Mouse (Mus musculus): ENCODE data around the gene Lrrc49. TPM values are rescaled to one million over a fixed set of nuclear protein-coding genes. Genes with fewer than 3 reads are reported as not detected.

Gene Lrrc49
- polyA plus RNA-seq, 1 experiment from 2014 or later: 9.6 TPM

- no peaks in the 10 kb centered on the region for H3K27me3 ChIP-seq (ENCODE audit: control insufficient read depth, insufficient read depth, low read length)
- H3K4me1 ChIP-seq (ENCODE audit: control insufficient read depth, insufficient read depth, low read length): 0 out of 2 replicates have a peak, but pooled peaks cover 2% of the 10 kb centered on the region
- no peak overlapping the region for H3K4me3 ChIP-seq (ENCODE audit: low read length)
- H3K4me2 ChIP-seq (ENCODE audit: low read depth, low read length): no peak overlapping the region
- WGBS: 66% methylated on average over 7 of the region's 7 CpGs
- no peak for ATAC-seq (replicated peaks; ENCODE audit: extremely low read depth, insufficient read depth, low FRiP score)
- H3K9ac ChIP-seq (ENCODE audit: low read length): no peak overlapping the region
- H3K9me3 ChIP-seq (replicated peaks; ENCODE audit: control insufficient read depth, low read length): no peaks in the 10 kb centered on the region
- H3K36me3 ChIP-seq (ENCODE audit: control insufficient read depth, insufficient read depth): peaks cover 5% of the 10 kb centered on the region; the same call in 1 of the 2 replicates
- H3K27ac ChIP-seq (ENCODE audit: low read length): no peak overlapping the region
These were observed 92.6 kb downstream of the Lrrc49 start for GRCm38 (mm10) chr9:60595406-60595805.

- ATAC-seq (replicated peaks; ENCODE audit: extremely low read depth, insufficient read depth, low FRiP score): no peak
- 72% methylated on average over 6 of the region's 6 CpGs for WGBS
- H3K27ac ChIP-seq (ENCODE audit: low read length): no peak overlapping the region
These were observed 95.0 kb downstream of the Lrrc49 start for GRCm38 (mm10) chr9:60592974-60593373.

GRCm38 (mm10) chr9:60592363-60592762 lies 95.6 kb downstream of the Lrrc49 start:
- no peaks in the 10 kb centered on the region for H3K27me3 ChIP-seq (ENCODE audit: control insufficient read depth, insufficient read depth, low read length)
- no peak overlapping the region for H3K4me3 ChIP-seq (ENCODE audit: low read length)
- H3K36me3 ChIP-seq (ENCODE audit: control insufficient read depth, insufficient read depth): peaks cover 5% of the 10 kb centered on the region; the same call in 1 of the 2 replicates
- H3K9me3 ChIP-seq (replicated peaks; ENCODE audit: control insufficient read depth, low read length): no peaks in the 10 kb centered on the region
- H3K9ac ChIP-seq (ENCODE audit: low read length): no peak overlapping the region
- WGBS: 74% methylated on average over 5 of the region's 5 CpGs
- H3K4me2 ChIP-seq (ENCODE audit: low read depth, low read length): no peak overlapping the region
- ATAC-seq (replicated peaks; ENCODE audit: extremely low read depth, insufficient read depth, low FRiP score): no peak
- H3K4me1 ChIP-seq (ENCODE audit: control insufficient read depth, insufficient read depth, low read length): 0 out of 2 replicates have a peak, but pooled peaks cover 2% of the 10 kb centered on the region
- no peak overlapping the region for H3K27ac ChIP-seq (ENCODE audit: low read length)

More at GRCm38 (mm10) chr9:60592974-60593373, 95.0 kb downstream of the Lrrc49 start:
- Histone ChIP-seq H3K9me3 (replicated peaks; ENCODE audit: control insufficient read depth, low read length) (no peaks in the 10 kb centered on the region), H3K4me3 (ENCODE audit: low read length) (no peak overlapping the region), H3K27me3 (ENCODE audit: control insufficient read depth, insufficient read depth, low read length) (no peaks in the 10 kb centered on the region), H3K36me3 (ENCODE audit: control insufficient read depth, insufficient read depth) (peaks cover 5% of the 10 kb centered on the region; the same call in 1 of the 2 replicates), H3K4me2 (ENCODE audit: low read depth, low read length) (no peak overlapping the region), H3K9ac (ENCODE audit: low read length) (no peak overlapping the region), H3K4me1 (ENCODE audit: control insufficient read depth, insufficient read depth, low read length) (0 out of 2 replicates have a peak, but pooled peaks cover 2% of the 10 kb centered on the region)

- Histone ChIP-seq H3K4me3 (ENCODE audit: low read length) (no peak overlapping the region), H3K9ac (ENCODE audit: low read length) (no peak overlapping the region), H3K4me1 (ENCODE audit: control insufficient read depth, insufficient read depth, low read length) (0 out of 2 replicates have a peak, but pooled peaks cover 2% of the 10 kb centered on the region), H3K27me3 (ENCODE audit: control insufficient read depth, insufficient read depth, low read length) (no peaks in the 10 kb centered on the region), H3K36me3 (ENCODE audit: control insufficient read depth, insufficient read depth) (peaks cover 9% of the 10 kb centered on the region), H3K27ac (ENCODE audit: low read length) (no peak overlapping the region), H3K9me3 (replicated peaks; ENCODE audit: control insufficient read depth, low read length) (no peaks in the 10 kb centered on the region), H3K4me2 (ENCODE audit: low read depth, low read length) (no peak overlapping the region)
- no peak for ATAC-seq (replicated peaks; ENCODE audit: extremely low read depth, insufficient read depth, low FRiP score)
- WGBS: 93% methylated on average over 8 of the region's 8 CpGs
These were observed 96.9 kb downstream of the Lrrc49 start for GRCm38 (mm10) chr9:60590871-60591624.

GRCm38 (mm10) chr9:60588914-60589313 lies 99.0 kb downstream of the Lrrc49 start:
- 0 out of 2 replicates have a peak, but pooled peaks cover 2% of the 10 kb centered on the region for H3K4me1 ChIP-seq (ENCODE audit: control insufficient read depth, insufficient read depth, low read length)
- H3K36me3 ChIP-seq (ENCODE audit: control insufficient read depth, insufficient read depth): peaks cover 11% of the 10 kb centered on the region
- no peaks in the 10 kb centered on the region for H3K9me3 ChIP-seq (replicated peaks; ENCODE audit: control insufficient read depth, low read length)
- H3K4me3 ChIP-seq (ENCODE audit: low read length): no peak overlapping the region
- no peak for ATAC-seq (replicated peaks; ENCODE audit: extremely low read depth, insufficient read depth, low FRiP score)
- no peak overlapping the region for H3K4me2 ChIP-seq (ENCODE audit: low read depth, low read length)
- H3K27me3 ChIP-seq (ENCODE audit: control insufficient read depth, insufficient read depth, low read length): no peaks in the 10 kb centered on the region
- 84% methylated on average over 10 of the region's 10 CpGs for WGBS
- no peak overlapping the region for H3K27ac ChIP-seq (ENCODE audit: low read length)
- H3K9ac ChIP-seq (ENCODE audit: low read length): no peak overlapping the region

GRCm38 (mm10) chr9:60586920-60587319 lies 101.0 kb downstream of the Lrrc49 start:
- no peak for ATAC-seq (replicated peaks; ENCODE audit: extremely low read depth, insufficient read depth, low FRiP score)
- Histone ChIP-seq H3K4me1 (ENCODE audit: control insufficient read depth, insufficient read depth, low read length) (no peaks in the 10 kb centered on the region), H3K4me2 (ENCODE audit: low read depth, low read length) (no peak overlapping the region), H3K27me3 (ENCODE audit: control insufficient read depth, insufficient read depth, low read length) (no peaks in the 10 kb centered on the region), H3K9ac (ENCODE audit: low read length) (no peak overlapping the region), H3K27ac (ENCODE audit: low read length) (no peak overlapping the region), H3K9me3 (replicated peaks; ENCODE audit: control insufficient read depth, low read length) (no peaks in the 10 kb centered on the region), H3K4me3 (ENCODE audit: low read length) (no peak overlapping the region), H3K36me3 (ENCODE audit: control insufficient read depth, insufficient read depth) (peaks cover 11% of the 10 kb centered on the region)
- 79% methylated on average over 3 of the region's 3 CpGs for WGBS

GRCm38 (mm10) chr9:60585206-60585605 lies 102.8 kb downstream of the Lrrc49 start:
- no peaks in the 10 kb centered on the region for H3K4me1 ChIP-seq (ENCODE audit: control insufficient read depth, insufficient read depth, low read length)
- H3K27me3 ChIP-seq (ENCODE audit: control insufficient read depth, insufficient read depth, low read length): no peaks in the 10 kb centered on the region
- peaks cover 6% of the 10 kb centered on the region; the same call in 1 of the 2 replicates for H3K36me3 ChIP-seq (ENCODE audit: control insufficient read depth, insufficient read depth)
- peak; percentile 37 for ATAC-seq (replicated peaks; ENCODE audit: extremely low read depth, insufficient read depth, low FRiP score)
- no peak overlapping the region for H3K27ac ChIP-seq (ENCODE audit: low read length)
- WGBS: 55% methylated on average over 5 of the region's 5 CpGs
- no peak overlapping the region for H3K4me2 ChIP-seq (ENCODE audit: low read depth, low read length)
- H3K4me3 ChIP-seq (ENCODE audit: low read length): no peak overlapping the region
- H3K9me3 ChIP-seq (replicated peaks; ENCODE audit: control insufficient read depth, low read length): no peaks in the 10 kb centered on the region
- no peak overlapping the region for H3K9ac ChIP-seq (ENCODE audit: low read length)

- no peak overlapping the region for H3K27ac ChIP-seq (ENCODE audit: low read length)
- no peak overlapping the region for H3K4me2 ChIP-seq (ENCODE audit: low read depth, low read length)
- no peak overlapping the region for H3K4me3 ChIP-seq (ENCODE audit: low read length)
- ATAC-seq (replicated peaks; ENCODE audit: extremely low read depth, insufficient read depth, low FRiP score): no peak
- no peaks in the 10 kb centered on the region for H3K9me3 ChIP-seq (replicated peaks; ENCODE audit: control insufficient read depth, low read length)
- H3K9ac ChIP-seq (ENCODE audit: low read length): no peak overlapping the region
- no peaks in the 10 kb centered on the region for H3K4me1 ChIP-seq (ENCODE audit: control insufficient read depth, insufficient read depth, low read length)
- H3K36me3 ChIP-seq (ENCODE audit: control insufficient read depth, insufficient read depth): peaks cover 6% of the 10 kb centered on the region; the same call in 1 of the 2 replicates
- WGBS: 69% methylated on average over 7 of the region's 7 CpGs
- no peaks in the 10 kb centered on the region for H3K27me3 ChIP-seq (ENCODE audit: control insufficient read depth, insufficient read depth, low read length)
These were observed 105.4 kb downstream of the Lrrc49 start for GRCm38 (mm10) chr9:60582553-60582952.

GRCm38 (mm10) chr9:60573011-60573410 lies 114.9 kb downstream of the Lrrc49 start:
- Histone ChIP-seq H3K36me3 (ENCODE audit: control insufficient read depth, insufficient read depth) (no peaks in the 10 kb centered on the region), H3K9ac (ENCODE audit: low read length) (no peak overlapping the region), H3K27ac (ENCODE audit: low read length) (no peak overlapping the region), H3K9me3 (replicated peaks; ENCODE audit: control insufficient read depth, low read length) (peaks cover 6% of the 10 kb centered on the region; the same call in 1 of the 2 replicates), H3K27me3 (ENCODE audit: control insufficient read depth, insufficient read depth, low read length) (no peaks in the 10 kb centered on the region), H3K4me2 (ENCODE audit: low read depth, low read length) (no peak overlapping the region), H3K4me3 (ENCODE audit: low read length) (no peak overlapping the region), H3K4me1 (ENCODE audit: control insufficient read depth, insufficient read depth, low read length) (no peaks in the 10 kb centered on the region)
- no peak for ATAC-seq (replicated peaks; ENCODE audit: extremely low read depth, insufficient read depth, low FRiP score)
- WGBS: 70% methylated on average over 7 of the region's 7 CpGs
